Mouse (Mus musculus): ENCODE data around the gene Hk1.

Gene Hk1

DNA sequence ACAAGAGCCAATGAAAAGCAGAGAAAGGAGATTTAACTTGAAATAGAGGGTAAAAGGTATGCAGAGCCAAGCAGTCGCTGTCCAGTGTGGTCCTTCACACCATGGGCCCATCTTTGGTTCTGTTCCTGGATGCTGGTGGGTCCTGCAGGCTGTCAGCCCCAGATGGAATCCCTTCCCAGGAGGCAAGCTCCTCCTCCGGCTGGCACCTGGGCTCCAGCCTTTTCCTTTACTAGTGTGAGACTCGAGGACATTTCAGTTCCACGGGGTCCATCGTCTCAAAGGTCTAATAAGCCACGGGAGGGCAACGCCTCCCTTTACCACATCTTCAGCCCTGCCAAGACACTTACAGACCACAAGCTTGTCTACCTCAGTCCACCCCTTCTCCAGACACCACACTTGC lies 60.6 kb downstream of the Hk1 start:
- DNase-seq, result no peak

DNA sequence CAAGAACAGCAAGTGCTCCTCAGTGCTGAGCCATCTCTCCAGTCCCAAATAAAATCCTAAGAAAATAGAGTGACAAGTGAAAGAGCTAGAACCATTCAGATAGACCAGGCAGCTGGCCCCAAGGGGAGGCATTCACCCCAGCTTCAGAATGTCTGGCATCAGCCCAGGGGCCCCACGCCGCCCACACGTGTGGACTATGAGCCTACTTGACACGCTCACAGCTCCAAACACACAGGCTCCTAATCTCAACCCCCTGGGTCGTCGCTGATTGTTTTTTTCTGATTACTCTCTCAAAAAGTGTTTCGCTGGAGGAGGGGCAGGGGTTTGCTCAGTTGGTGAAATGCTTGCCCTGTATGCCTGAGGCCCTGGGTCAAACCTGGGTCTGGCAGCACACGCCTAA lies 63.2 kb downstream of the Hk1 start:
- no peak for DNase-seq

DNA sequence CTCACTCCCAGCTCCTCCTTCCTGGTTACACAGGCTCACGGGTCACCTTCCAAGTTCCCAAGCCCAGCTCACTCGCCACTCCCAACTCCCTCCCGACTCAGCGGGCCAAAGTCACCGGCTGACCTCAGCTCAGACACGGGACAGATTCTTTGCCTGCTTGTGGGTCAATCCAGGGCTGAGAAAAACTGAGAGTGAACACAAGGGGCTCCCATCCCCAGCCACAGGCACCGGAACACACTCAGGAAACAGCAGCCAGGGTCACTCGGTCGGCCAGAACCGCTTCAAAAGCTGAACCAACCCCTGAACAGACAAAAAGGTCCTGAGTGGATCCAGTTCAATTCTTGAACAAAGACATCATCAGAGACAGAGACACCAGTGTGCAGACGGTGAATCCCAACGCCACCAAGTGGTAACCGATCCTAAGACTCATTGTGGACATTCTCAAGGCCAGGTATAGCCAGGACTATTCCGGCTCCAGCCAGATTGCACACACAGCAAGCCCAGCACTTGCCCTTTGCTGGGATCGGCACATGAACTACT lies 65.8 kb downstream of the Hk1 start:
- DNase-seq, result peak; percentile 37 to 52

DNA sequence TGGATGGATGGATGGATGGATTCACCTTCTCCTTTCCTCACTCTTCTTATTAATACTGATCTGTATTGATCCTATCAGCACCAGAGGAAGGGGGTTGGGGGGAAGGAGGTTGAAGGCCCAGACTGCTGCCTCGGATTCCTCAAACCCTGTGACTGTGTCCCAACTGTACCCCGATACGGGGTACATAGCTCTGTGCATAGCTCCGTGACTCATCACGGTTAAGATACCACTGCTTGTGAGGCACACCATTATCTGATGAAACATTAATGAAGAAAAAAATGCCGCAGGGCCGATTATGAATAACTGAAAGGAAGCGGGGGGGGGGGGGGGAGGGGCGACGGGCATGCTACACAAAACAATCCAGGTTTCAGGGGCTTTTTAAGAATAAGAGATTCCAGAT lies 66.6 kb downstream of the Hk1 start:
- no peak for DNase-seq

DNA sequence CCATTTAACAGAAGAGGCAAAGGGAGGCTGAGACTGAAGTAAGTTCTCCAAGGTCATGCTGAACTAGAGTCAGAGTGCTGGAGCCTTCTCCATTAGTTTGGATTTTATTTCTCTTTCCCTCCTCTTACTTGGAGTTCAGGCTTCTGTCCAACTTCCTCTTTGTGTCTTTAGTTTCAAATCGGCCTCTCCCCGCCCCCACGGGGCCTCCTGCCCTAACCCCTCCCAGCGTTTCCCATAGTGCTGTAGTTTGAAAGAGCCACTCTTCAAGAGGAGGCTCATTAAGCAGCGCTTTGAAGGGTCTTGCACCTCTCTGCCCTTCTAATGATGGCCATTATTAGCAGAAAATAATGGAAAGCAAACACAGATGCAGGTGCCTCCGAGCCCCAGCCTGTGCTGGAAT lies 68.2 kb downstream of the Hk1 start:
- peak; percentile 77 to 81 for DNase-seq

DNA sequence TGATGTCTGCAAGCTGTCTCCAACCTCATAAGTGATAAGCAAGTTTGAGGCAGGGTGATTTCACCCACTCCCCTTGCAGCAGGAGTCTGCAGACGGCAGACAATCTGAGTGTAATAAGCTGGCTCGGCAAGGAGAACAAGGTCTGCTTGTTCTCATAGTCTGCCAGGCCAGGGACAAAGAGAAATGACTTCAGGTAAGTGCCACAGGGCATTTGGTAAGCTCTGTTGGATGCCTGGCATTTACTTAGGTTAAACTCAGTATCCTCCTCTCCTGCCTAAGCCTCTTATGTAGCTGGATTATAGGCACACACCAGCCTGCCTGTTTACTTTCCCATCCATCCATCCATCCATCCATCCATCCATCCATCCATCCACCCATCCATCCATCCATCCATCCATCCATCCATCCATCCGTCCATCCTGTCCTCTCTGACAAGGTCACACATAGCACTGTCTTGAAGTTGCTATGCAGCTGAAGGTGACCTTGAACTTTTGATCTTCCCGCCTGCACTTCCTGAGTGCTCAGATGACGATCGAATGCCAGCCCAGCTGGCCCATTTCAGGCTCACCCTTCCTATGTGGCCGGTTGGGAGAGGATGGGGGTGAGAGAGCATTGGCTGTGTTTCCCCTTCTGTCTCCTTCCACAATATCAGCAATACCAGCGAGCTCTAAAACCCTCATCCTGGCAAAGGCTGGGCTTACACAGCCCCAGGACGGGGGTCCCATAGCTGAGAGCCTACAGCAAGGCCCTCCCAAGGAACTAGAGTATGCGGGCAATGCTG lies 69.3 kb downstream of the Hk1 start:
- DNase-seq, result no peak

DNA sequence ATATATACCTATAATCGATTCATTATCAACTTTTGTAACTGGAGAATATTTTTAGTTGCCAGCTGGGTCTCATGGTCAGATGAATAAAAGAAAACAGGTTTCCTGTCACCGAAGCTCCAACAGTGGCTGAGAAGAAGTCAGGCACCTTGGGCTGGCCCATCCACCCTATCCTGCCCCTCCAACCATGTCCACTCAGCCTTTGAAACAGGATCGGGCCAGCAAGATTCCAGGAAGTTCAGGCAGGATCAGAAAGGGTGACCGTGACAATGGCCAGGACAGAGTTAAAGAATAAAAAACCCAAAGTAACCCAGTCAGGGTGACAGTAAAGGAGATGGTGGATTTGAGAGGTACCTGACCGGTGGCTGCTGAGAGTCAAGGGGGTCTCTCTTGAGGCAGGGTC lies 70.1 kb downstream of the Hk1 start:
- DNase-seq, result no peak

DNA sequence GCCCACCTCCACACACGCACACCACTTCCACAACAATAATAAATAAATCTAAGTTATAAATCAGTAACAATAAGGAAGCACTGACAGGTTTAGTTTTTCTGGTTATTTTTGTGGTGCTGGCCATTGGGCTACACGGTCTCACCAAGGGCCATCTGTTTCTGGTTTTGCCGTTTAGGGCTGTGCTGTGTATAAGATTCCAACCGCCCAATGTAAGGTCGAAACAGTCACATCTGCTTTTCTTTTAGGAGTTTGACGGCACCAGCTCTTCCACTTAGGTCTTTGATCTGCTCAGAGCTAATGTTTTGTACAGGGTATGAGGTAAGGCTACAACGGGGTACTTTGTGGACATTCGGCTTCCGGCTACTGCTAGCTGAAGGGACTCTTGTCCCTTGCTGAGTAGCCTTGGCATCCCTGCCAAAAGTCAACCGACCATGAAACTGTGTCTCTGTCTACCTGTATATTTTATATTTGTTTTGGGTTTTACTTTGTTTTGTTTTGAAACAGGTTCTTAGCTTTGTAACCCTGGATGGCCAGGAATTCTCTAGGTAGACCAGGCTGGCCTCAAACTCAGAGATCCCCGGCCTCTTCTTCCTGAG lies 70.7 kb downstream of the Hk1 start:
- DNase-seq, result no peak

DNA sequence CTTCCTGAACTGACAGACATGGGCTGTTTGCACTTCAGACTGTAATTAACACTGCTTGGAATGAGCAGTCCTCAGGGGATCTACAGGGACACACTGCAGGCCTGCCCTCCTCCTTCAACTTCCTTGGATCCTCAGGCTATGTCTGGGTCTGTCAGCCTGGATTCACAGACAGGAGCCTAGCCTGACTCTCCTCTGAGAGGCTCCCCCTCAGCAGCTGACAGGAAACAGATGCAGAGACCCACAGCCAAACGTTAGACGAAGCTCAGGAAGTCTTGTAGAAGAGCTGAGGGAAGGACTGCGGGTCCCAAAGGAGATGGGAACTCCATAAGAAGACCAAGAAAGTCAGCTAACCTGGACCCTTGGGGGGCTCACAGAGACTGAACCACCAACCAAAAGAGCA lies 73.2 kb downstream of the Hk1 start:
- DNase-seq, result no peak

DNA sequence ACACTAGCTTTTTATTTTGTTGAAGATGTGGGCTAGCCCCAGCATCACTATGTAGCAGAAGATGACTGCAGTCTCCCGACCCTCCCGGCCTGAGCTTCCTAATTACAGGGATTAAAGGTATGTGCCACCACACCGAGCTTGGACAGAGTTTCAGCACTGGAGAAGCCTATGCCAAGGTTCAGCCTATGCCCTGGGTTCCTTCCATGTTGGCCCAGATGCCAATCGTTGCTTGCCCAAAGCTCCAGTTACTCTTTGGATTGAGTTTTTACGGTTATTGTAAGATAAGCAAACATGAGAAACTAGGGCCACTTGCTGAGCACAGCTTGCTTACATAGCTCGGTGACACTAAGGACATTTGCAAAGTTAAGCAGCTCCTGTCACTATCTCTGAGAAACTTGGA lies 74.6 kb downstream of the Hk1 start:
- no peak for DNase-seq

DNA sequence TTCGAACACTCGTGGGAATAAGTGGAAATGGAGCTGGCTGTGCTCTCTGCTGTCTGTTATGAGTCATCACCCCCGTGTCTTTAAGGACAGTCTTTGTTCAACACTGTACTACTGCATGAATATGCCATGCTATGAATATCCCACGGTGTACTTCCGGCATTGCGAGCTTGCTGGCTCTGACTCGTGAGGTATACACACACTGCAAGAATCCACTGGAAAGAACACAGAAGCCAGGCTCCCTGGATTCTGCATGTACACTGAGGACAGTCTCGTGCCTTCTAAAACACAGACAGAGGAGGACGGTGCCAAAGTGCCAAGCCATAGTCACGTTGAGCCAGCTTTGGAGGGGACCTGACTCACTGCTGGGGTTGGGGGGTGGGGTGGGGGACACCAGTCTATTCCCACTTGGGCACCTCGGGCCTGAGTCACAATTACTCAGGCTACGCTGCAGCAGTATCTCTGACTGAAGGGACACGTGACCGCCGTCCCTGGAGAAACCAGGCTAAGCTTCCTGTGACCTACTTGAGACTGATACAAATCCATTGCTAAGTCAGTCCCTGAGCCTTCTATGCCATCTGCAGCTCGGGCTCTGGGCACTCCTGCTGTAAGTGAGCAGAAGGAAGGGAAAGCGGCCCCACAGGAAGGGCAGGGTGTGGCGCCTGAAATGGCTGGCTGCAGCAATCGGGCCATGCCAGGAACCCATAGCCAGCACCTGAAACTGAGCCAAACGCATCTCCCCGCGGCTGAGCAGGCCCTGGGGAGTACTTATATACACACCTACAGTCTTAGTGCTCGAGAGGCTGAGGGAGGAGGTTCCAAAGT lies 79.5 kb downstream of the Hk1 start:
- peak; percentile 23 to 44 for DNase-seq

DNA sequence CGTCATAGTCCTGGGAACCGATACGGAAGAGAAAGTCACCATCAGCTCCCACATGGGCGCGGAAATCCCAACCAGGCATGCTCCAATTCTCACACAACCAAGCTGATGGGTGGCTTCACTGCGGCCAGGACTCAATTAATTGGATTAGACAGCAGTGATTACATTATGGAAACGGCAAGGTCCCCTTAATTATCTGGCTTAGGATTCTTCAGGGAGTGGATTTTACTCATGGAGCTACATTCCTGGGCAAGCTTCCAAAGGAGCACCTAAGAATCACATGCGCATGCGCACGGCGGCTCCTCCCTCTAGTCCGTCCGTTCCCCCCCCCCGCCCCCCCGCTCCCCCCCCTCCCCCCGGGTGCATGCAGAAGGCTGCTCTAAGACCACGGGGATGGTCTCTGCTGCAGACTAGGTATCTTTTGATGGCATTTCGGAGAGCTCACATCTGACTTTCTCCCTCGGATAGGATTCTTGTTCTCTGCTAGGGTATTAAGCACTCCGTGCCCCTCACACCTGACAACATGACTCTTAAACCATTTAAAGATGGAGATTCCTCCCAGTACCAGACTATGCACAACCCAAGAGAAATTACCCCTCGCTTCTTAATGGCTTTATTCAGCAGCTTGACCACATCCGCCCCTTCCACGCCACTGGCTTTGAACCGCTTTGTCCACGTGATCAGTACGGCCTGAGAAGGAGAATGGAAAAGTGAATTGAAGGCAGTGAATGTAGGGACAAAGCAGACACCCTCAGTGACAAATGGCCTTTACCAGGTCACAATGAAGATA lies 83.4 kb downstream of the Hk1 start:
- no peak for DNase-seq

DNA sequence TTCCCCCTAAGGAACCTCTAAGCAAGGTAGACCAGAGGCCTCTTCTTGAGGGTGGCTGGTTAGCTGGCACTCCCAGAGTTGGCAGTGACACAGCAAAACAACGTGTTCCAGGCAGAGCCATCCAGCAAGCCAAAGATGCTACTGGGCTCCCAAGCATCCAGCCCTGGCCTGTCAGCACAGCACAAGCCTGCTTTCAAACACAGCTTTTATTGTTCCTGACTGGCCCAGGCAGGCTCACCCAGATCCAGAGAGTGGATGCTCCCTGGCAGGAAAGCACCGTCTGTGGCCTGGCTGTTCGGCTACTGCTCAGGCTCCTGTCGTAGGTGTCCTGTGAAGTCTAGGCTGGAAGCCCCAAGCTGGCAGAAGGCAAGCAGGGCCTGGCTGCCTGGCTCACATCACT lies 85.6 kb downstream of the Hk1 start:
- no peak for DNase-seq

DNA sequence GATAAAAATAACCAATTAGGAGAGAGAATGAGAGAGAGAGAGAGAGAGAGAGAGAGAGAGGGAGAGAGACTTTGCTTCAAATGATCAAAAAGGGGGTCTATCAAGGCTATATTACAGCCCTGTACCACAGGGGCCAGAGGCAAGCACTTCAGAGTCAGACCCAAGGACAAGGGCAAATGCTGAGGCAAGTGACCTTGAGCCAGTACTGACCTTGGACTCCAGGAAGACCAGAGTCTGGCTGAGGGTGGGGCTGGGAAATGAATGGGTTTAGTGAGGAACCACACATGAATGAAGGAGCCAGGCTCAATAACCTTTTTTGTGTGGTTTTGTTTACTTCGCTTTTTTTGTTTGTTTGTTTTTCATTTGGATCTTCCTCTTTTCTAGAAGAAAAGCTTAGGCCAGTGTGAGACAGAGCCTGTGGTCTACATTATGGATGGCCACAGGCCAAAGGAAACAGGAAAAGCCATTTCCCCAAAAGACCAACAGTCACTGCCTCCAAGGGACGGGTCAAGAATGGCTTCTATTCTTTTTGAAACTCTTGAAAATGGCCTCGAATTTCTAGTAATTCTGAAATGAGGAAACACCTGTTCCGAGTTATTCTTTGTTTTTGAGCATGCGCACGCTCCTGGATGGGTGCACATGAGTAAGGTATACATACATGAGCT lies 92.1 kb downstream of the Hk1 start:
- no peak for DNase-seq

DNA sequence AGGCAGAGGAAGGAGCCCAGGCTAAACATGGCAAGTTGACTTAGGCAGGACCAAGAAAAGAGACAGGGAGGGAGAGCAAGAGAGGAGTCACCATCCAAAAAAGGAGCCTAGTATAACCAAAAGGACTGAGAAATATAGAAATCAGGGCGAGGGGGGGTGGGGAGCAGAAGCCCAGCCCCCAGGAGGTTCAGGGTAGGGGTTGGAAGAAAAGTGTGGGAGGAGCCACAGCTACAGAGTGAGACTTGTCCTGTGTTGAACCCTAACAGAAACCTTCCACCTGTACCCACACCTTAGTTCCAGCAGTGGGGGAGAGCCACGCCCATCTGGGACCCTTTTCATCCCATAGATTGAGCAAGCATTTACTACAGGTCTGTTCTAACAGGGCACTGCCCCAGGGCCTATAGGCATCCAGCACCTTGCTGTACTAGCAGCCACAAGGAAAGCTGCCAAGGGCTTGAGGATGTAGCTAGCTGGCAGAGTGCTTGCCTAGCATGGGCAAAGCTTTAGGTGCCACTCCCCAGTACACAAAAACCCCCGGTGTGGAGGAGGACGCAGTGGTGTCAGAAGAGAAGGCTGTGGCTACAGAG lies 96.4 kb downstream of the Hk1 start:
- DNase-seq, result no peak

DNA sequence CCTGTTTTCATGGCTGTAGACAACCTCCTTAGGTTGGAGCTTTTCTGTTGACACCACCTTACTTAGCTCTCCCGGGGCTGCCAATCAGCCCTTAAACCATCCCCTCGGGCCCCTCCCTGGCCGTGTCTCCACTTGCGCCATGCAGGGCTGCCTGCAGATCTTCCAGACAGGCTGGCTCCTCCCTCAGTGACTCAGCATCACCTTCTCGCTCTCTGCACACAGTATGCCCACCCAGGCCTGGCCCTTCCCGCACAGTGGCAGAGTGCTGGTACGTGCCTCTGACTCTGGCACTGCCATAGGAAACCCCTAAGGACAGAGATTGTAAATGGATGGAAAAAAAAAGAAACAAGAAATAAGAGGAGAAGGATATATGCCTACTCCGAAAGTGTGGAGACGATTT lies 96.9 kb downstream of the Hk1 start:
- no peak for DNase-seq

DNA sequence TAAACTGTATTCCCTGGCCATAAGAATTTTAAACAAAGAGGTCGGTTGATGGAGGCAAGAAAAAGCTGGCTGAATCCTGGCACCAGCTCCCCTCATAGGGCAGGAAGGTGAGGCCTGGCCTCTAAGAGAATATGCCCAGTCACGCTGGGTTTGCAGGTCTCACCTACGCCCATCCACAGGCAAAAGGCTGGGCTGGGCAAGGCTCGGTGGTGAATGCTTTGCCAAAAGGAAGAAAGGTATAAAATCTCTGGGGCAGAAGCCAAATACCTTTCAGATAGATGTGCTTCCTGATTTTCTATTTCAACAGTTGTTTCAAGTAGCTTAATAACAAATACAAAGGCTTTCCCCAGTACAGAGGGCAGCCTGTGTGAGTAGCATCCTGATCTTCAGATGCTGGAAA lies 100.0 kb downstream of the Hk1 start:
- no peak for DNase-seq

DNA sequence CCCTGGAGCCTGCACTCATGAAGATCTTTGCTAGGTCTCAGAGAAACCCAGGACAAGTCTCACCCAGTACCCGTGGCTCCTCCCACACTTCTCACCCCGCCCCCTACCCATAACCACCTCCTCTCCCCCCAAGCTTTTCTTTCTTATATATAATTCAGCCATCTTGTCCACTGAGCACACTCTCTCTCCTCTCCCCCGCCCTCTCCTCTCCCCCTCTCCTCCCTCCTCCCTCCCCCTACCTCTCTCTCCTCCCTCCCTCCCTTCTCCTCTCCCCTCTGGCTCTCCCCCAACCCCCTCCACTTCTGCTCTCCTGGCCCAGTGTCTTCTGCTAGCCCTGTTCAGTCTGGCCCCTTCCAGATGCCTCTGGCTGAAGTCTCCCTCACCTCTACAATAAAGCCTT lies 100.6 kb downstream of the Hk1 start:
- no peak for DNase-seq

DNA sequence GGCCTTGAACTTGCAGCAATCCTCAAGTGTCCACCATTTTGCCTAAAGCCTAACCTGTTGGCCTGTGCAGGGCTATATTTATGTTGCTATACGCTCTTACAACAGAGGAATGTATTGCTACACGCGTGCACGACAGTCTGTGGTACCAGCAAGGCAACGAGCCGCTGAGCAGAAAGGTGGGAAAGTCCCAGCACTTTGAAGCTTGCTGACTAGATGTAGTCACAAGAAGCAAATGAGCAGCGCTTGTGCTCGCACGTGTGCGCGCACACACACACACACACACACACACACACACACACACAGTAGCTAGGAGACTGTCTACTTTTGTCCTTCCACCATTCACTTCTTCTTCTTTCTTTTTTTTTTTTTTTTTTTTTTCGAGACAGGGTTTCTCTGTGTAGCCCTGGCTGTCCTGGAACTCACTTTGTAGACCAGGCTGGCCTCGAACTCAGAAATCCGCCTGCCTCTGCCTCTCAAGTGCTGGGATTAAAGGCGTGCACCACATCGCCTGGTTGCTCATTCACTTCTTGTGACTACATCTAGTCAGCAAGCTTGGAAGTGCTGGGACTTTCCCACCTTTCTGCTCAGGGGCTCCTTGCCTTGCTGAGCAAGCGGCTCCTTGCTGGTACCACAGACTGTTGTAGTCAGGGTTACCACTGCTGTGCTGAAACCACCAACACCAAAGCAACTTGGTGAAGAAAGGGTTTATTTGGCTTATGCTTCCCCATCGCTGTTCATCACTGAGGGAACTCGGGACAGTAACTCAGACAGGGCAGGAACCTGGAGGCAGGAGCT lies 102.0 kb downstream of the Hk1 start:
- no peak for DNase-seq

DNA sequence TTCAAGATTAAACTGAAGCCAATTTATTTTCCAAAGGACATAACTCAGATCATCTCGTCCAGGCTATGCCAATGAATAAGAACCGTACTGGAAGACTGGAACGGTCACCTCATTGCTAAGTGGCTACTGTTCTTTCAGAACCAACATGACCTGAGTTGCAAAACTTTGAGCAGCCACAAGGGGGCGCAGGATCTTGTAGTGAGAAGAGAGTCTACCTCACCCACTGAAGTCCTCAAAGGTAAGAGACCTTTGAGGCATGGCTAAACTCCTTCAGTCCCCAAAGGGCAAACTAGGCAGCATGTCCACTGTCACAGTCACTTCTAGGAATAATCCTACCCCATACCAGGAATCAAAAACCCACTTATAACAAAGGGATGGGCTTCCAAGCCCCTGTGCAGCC lies 104.5 kb downstream of the Hk1 start:
- peak; percentile 80 to 86 for DNase-seq

DNA sequence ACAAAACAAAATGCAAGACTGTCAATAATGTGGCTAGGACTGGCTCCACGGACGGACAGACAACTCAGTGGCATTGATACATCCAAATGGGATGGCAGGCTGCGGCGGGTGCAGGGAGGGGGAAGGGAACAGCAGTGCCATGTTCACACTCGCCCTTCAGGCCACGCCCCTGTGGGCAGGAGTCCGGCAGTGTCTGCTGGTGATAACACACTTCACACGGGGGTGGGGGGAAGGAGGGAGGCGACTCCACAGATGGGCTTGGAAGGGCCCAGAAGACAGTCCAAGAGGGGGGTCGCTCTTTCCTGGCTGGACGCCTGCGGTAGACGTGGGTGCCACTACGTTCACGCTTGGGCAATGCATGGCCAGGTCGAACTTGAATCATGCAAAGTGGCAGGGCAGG lies 110.4 kb downstream of the Hk1 start:
- DNase-seq, result no peak
